Mouse (Mus musculus): Measurements from ENCODE around the gene Manba. TPM values are rescaled to one million over a fixed set of nuclear protein-coding genes. Genes with fewer than 3 reads are reported as not detected.

Gene Manba
- polyA plus RNA-seq, 1 experiment from 2014 or later: 31.5 TPM

- Histone ChIP-seq H3K36me3 (peaks cover 81% of the 10 kb centered on the region), H3K27me3 (replicated peaks) (no peaks in the 10 kb centered on the region), H3K27ac (replicated peaks) (peak overlapping the region; percentile 88), H3K4me2 (peak overlapping the region; percentile 38), H3K9ac (peak overlapping the region; percentile 60; the same call in 1 of the 2 replicates), H3K4me3 (no peak overlapping the region), H3K9me3 (no peaks in the 10 kb centered on the region), H3K4me1 (peaks cover 63% of the 10 kb centered on the region)
- 40% methylated on average over 10 of the region's 10 CpGs for WGBS
- 0 out of 2 replicates have a peak, but pooled peaks have one; percentile 7 for ATAC-seq (ENCODE audit: extremely low read depth, insufficient number of reproducible peaks, low FRiP score, low TSS enrichment)
Measured at GRCm38 (mm10) chr3:135602731-135603130, 117.3 kb downstream of the Manba start.

DNA sequence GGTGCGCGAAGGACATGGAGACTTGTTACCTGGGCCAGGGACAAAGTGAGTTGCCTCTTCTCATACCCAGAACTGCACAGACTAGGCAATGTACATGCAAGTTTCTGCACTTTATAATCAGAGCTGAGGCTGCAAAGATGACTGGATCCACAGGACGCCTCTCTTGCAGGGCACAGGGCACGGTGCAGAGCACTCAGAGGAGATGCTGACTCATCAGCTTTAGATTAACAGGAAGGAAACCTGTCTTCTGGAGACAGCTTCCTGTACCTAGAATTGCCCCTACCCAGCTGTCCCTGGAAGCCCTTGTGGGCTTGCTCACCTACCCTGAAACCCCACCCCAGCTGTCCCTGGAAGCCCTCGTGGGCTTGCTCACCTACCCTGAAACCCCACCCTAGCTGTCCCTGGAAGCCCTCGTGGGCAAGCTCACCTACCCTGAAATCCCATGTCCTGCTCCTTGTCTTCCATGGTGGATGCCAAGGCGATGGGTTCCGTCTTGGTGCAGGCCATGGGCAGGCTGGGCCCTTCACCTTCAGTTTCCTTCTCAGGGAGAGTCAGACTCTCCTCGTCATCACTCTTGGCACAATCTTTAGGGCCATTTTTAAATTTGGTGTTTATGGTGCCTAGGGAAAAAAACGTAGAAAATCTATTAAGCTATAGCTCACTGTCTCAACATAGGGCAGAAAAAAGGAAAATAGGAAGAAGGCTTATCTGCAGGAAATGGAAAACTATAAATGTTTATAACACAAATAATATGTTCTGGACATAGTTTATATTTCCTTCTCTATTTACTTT lies 119.4 kb downstream of the Manba start:
- no peaks in the 10 kb centered on the region for H3K27me3 ChIP-seq (replicated peaks)
- no peak for ATAC-seq (ENCODE audit: extremely low read depth, insufficient number of reproducible peaks, low FRiP score, low TSS enrichment)
- H3K36me3 ChIP-seq: peaks cover 90% of the 10 kb centered on the region
- no peaks in the 10 kb centered on the region for H3K9me3 ChIP-seq
- no peak overlapping the region for H3K4me3 ChIP-seq
- H3K4me2 ChIP-seq: no peak overlapping the region
- no peak overlapping the region for H3K9ac ChIP-seq
- 74% methylated on average over 10 of the region's 10 CpGs for WGBS
- peak overlapping the region; percentile 88 for H3K27ac ChIP-seq (replicated peaks)
- H3K4me1 ChIP-seq: peaks cover 73% of the 10 kb centered on the region

DNA sequence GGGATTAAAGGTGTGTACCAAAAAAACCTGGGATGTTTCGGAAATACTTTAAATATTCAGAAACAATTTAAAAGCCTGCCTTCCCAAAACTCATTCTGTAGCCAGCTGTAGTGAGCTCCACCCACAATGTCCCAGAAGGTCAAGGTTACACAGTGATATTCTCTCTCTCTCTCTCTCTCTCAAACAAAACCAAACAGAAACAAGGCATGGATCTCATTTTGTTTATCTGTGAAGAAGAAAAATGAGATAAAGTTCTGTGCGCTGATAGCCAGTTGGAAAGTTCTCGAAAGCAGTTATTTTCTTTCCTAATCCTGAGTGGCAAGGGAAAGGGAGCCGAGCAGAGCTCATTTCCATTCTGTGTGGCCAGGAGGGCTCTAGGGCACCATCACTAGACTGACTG lies 120.1 kb downstream of the Manba start:
- 54% methylated on average over 4 of the region's 4 CpGs for WGBS
- Histone ChIP-seq H3K36me3 (peaks cover 90% of the 10 kb centered on the region), H3K9ac (peak overlapping the region; percentile 5; the same call in 1 of the 2 replicates), H3K4me3 (no peak overlapping the region), H3K27me3 (replicated peaks) (no peaks in the 10 kb centered on the region), H3K9me3 (no peaks in the 10 kb centered on the region), H3K4me2 (no peak overlapping the region), H3K27ac (replicated peaks) (peak overlapping the region; percentile 36), H3K4me1 (peaks cover 73% of the 10 kb centered on the region)
- ATAC-seq (ENCODE audit: extremely low read depth, insufficient number of reproducible peaks, low FRiP score, low TSS enrichment): no peak

DNA sequence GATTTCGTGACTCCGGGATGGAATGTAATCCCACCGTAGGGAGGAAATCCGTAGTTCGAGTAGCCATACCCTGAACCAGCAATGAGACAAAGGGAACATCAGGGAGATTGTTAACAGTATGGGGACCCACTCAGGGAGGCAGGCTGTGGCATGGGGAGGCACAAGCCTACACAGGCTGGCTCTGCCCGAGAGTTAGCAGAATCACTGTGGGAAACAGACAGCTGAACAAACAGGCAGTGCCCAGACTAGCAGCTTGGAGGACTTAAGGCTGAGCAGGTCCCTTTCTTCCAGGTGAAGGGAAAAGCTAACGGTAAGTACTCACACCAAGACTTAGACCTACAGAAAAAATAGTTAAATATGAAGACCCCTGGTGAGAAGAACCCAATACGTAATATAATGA lies 121.2 kb downstream of the Manba start:
- H3K27me3 ChIP-seq (replicated peaks): no peaks in the 10 kb centered on the region
- H3K4me3 ChIP-seq: no peak overlapping the region
- ATAC-seq (ENCODE audit: extremely low read depth, insufficient number of reproducible peaks, low FRiP score, low TSS enrichment): no peak
- peaks cover 69% of the 10 kb centered on the region for H3K4me1 ChIP-seq
- H3K9me3 ChIP-seq: no peaks in the 10 kb centered on the region
- peaks cover 90% of the 10 kb centered on the region for H3K36me3 ChIP-seq
- 79% methylated on average over 8 of the region's 8 CpGs for WGBS
- peak overlapping the region; percentile 77; the same call in 1 of the 2 replicates for H3K27ac ChIP-seq (replicated peaks)
- H3K9ac ChIP-seq: no peak overlapping the region
- no peak overlapping the region for H3K4me2 ChIP-seq

- H3K9ac ChIP-seq: 0 out of 2 replicates have a peak overlapping the region, but pooled peaks have one; percentile 2
- no peak overlapping the region for H3K4me2 ChIP-seq
- H3K9me3 ChIP-seq: no peaks in the 10 kb centered on the region
- ATAC-seq (ENCODE audit: extremely low read depth, insufficient number of reproducible peaks, low FRiP score, low TSS enrichment): no peak
- no peaks in the 10 kb centered on the region for H3K27me3 ChIP-seq (replicated peaks)
- peaks cover 65% of the 10 kb centered on the region for H3K4me1 ChIP-seq
- H3K27ac ChIP-seq (replicated peaks): peak overlapping the region; percentile 77
- H3K4me3 ChIP-seq: no peak overlapping the region
- WGBS: 80% methylated on average over 9 of the region's 9 CpGs
- peaks cover 90% of the 10 kb centered on the region for H3K36me3 ChIP-seq
Measured at GRCm38 (mm10) chr3:135607021-135607420, 121.6 kb downstream of the Manba start.

DNA sequence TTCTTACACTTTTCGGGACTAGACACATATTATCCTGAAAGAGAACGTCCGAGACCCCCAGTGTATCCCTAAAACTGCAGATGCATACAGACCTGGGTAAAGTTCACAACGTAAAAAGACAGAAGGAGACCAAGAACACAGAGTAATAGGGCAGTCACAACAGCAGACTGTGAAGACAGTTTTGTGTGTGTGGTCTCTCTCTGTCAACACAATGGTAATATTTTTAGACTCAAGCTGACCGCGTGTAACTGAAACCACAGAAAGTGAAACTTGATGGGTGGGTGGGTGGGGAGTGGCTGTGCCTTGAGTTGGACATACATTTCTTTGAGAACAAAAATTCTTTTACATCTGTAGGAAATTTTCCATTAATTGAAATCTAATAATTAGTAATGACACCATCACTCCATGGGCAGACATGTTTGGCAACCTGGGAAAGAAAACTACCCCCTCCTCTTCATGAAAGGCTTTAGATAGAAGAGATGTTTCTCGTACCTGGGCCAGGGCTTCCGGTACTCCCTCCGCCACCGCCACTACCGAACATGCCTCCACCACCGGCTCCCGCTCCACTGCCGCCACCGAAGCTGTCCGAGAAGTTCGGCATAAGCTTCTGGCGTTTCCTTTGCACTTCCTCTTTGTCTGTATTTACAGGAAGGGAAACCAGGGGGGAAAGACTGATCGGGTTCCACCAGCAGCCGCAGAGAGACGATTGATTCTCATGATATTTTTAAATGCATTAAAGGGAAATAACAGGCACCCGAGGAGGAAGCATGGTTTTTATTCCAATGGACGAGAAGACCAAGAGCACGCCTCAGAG lies 122.5 kb downstream of the Manba start:
- no peaks in the 10 kb centered on the region for H3K27me3 ChIP-seq (replicated peaks)
- H3K9ac ChIP-seq: 0 out of 2 replicates have a peak overlapping the region, but pooled peaks have one; percentile 2
- no peaks in the 10 kb centered on the region for H3K9me3 ChIP-seq
- H3K4me3 ChIP-seq: peak overlapping the region; percentile 2; the same call in 1 of the 2 replicates
- ATAC-seq (ENCODE audit: extremely low read depth, insufficient number of reproducible peaks, low FRiP score, low TSS enrichment): no peak
- H3K4me2 ChIP-seq: peak overlapping the region; percentile 41
- H3K4me1 ChIP-seq: peaks cover 57% of the 10 kb centered on the region
- peaks cover 90% of the 10 kb centered on the region for H3K36me3 ChIP-seq
- H3K27ac ChIP-seq (replicated peaks): peak overlapping the region; percentile 77
- WGBS: 64% methylated on average over 24 of the region's 24 CpGs

- no peak overlapping the region for H3K4me3 ChIP-seq
- no peak overlapping the region for H3K4me2 ChIP-seq
- no peak overlapping the region for H3K9ac ChIP-seq
- no peak for ATAC-seq (ENCODE audit: extremely low read depth, insufficient number of reproducible peaks, low FRiP score, low TSS enrichment)
- WGBS: 54% methylated on average over 3 of the region's 3 CpGs
- H3K4me1 ChIP-seq: peaks cover 33% of the 10 kb centered on the region
- no peaks in the 10 kb centered on the region for H3K27me3 ChIP-seq (replicated peaks)
- H3K27ac ChIP-seq (replicated peaks): no peak overlapping the region
- no peaks in the 10 kb centered on the region for H3K9me3 ChIP-seq
- H3K36me3 ChIP-seq: peaks cover 91% of the 10 kb centered on the region
Measured at GRCm38 (mm10) chr3:135610221-135610620, 124.8 kb downstream of the Manba start.

GRCm38 (mm10) chr3:135614376-135614775 lies 129.0 kb downstream of the Manba start:
- Histone ChIP-seq H3K9ac (no peak overlapping the region), H3K4me2 (no peak overlapping the region), H3K4me1 (no peaks in the 10 kb centered on the region), H3K36me3 (peaks cover 94% of the 10 kb centered on the region), H3K4me3 (no peak overlapping the region), H3K27me3 (replicated peaks) (no peaks in the 10 kb centered on the region), H3K9me3 (no peaks in the 10 kb centered on the region), H3K27ac (replicated peaks) (no peak overlapping the region)
- no peak for ATAC-seq (ENCODE audit: extremely low read depth, insufficient number of reproducible peaks, low FRiP score, low TSS enrichment)
- WGBS: 89% methylated on average over 3 of the region's 3 CpGs

GRCm38 (mm10) chr3:135616730-135617129 lies 131.3 kb downstream of the Manba start:
- H3K27me3 ChIP-seq (replicated peaks): no peaks in the 10 kb centered on the region
- H3K9me3 ChIP-seq: no peaks in the 10 kb centered on the region
- ATAC-seq (ENCODE audit: extremely low read depth, insufficient number of reproducible peaks, low FRiP score, low TSS enrichment): no peak
- H3K36me3 ChIP-seq: peaks cover 85% of the 10 kb centered on the region
- 82% methylated on average over 7 of the region's 7 CpGs for WGBS
- H3K4me3 ChIP-seq: no peak overlapping the region
- no peak overlapping the region for H3K4me2 ChIP-seq
- no peak overlapping the region for H3K9ac ChIP-seq
- H3K27ac ChIP-seq (replicated peaks): no peak overlapping the region
- no peaks in the 10 kb centered on the region for H3K4me1 ChIP-seq
